Mouse (Mus musculus): ENCODE results near the gene Dlg3. TPM values are rescaled to one million over a fixed set of nuclear protein-coding genes. Genes with fewer than 3 reads are reported as not detected.
A peak's percentile ranks its signal among the peaks of the same experiment; 100 is the strongest.

Gene Dlg3
- total RNA-seq, 1 experiment, result 15.3 TPM

DNA sequence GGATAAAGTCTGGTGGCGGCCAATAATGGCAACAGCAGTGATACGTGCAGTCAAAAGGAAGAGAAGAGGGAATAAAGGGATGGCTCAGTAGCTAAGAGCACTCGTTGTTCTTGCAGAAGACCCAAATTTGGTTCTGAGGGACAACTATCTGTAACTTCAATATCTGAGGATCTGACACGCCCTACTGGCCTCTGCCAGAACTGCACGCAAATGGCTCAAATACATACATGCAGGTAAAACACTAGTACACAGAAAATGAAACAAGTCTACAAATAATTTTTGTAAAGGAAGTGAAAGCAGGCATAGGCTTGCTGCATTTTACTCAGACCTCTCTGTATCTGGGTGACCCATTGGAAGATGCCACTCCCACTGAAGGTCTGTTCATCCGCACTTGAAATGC lies 1.7 kb upstream of the Dlg3 start:
- Histone ChIP-seq H3K36me3 (ENCODE audit: control insufficient read depth, insufficient read depth, low read length, poor library complexity, severe bottlenecking) (no peaks in the 10 kb centered on the region), H3K4me3 (ENCODE audit: insufficient read depth in 1 of 2, low read depth in 1 of 2, low read length in 2 of 2, poor library complexity in 1 of 2, severe bottlenecking in 1 of 2) (no peak overlapping the region), H3K27ac (ENCODE audit: insufficient read depth, low read depth, low read length, poor library complexity, severe bottlenecking) (no peak overlapping the region), H3K4me1 (ENCODE audit: control insufficient read depth in 2 of 2, insufficient read depth in 2 of 2, low read length in 2 of 2, poor library complexity in 1 of 2) (peaks cover 0 to 3% of the 10 kb centered on the region in 2 experiments; a peak in 1 of 4 replicates), H3K9me3 (ENCODE audit: control insufficient read depth, insufficient read depth, low read depth, low read length) (no peaks in the 10 kb centered on the region), H3K9ac (ENCODE audit: insufficient read depth, low read depth, low read length, poor library complexity, severe bottlenecking) (no peak overlapping the region)
- TF ChIP-seq CHD2 (IDR thresholded peaks at IDR 0.05; ENCODE audit: low read depth, low read length) (no peak), HCFC1 (IDR thresholded peaks at IDR 0.05; ENCODE audit: borderline replicate concordance, insufficient read depth, low read length) (no peak), ZNF384 (IDR thresholded peaks at IDR 0.05; ENCODE audit: low read depth, low read length) (no peak), MAFK (IDR thresholded peaks at IDR 0.05; ENCODE audit: insufficient read depth, low read depth, low read length) (no peak), ZC3H11A (IDR thresholded peaks at IDR 0.05; ENCODE audit: borderline replicate concordance, low read depth, low read length) (no peak)
- in situ Hi-C loops (cut with MboI; ENCODE audit: low sequenced_read_pairs in 2 of 2, unreplicated experiment in 2 of 2), result no loop called here
- DNase-seq (ENCODE audit: low read depth, low spot score), result no peak

DNA sequence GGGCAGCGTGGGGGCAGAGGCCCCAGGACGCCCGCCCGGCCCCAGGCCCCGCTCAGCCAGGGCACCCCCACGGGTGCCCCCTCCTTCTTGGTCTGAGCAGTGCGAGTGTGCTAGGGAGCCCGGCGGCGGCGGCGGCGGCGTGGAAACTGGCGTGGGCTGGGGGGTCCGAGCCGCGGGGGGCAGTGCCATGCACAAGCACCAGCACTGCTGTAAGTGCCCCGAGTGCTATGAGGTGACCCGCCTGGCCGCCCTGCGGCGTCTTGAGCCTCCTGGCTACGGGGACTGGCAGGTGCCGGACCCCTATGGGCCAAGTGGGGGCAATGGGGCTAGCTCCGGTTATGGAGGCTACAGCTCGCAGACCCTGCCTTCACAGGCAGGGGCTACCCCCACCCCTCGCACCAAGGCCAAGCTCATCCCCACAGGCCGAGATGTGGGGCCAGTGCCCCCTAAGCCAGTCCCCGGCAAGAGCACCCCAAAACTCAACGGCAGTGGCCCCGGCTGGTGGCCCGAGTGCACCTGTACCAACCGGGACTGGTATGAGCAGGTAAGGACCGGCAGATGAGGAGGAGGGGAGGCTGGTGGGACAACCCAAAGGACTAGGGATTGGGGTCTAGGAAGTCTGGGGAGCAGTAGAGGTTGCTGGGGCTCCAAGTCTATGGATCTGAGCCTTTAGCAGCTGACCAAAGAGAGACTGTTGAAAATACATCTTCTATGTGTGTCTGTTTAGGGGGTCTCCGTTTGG lies 534 bp downstream of the Dlg3 start:
- peak overlapping the region; percentile 65 for H3K9ac ChIP-seq (ENCODE audit: insufficient read depth, low read depth, low read length, poor library complexity, severe bottlenecking)
- H3K4me1 ChIP-seq (ENCODE audit: control insufficient read depth in 2 of 2, insufficient read depth in 2 of 2, low read length in 2 of 2, poor library complexity in 1 of 2), result peaks cover 0 to 3% of the 10 kb centered on the region in 2 experiments; a peak in 1 of 4 replicates
- TF ChIP-seq HCFC1 (IDR thresholded peaks at IDR 0.05; ENCODE audit: borderline replicate concordance, insufficient read depth, low read length) (no peak), CHD2 (IDR thresholded peaks at IDR 0.05; ENCODE audit: low read depth, low read length) (no peak), ZNF384 (IDR thresholded peaks at IDR 0.05; ENCODE audit: low read depth, low read length) (no peak), MAFK (IDR thresholded peaks at IDR 0.05; ENCODE audit: insufficient read depth, low read depth, low read length) (no peak), ZC3H11A (IDR thresholded peaks at IDR 0.05; ENCODE audit: borderline replicate concordance, low read depth, low read length) (no peak)
- no peak overlapping the region for H3K27ac ChIP-seq (ENCODE audit: insufficient read depth, low read depth, low read length, poor library complexity, severe bottlenecking)
- in situ Hi-C loops (cut with MboI; ENCODE audit: low sequenced_read_pairs in 2 of 2, unreplicated experiment in 2 of 2), result no loop called here
- H3K9me3 ChIP-seq (ENCODE audit: control insufficient read depth, insufficient read depth, low read depth, low read length), result no peaks in the 10 kb centered on the region
- no peak for DNase-seq (ENCODE audit: low read depth, low spot score)
- no peaks in the 10 kb centered on the region for H3K36me3 ChIP-seq (ENCODE audit: control insufficient read depth, insufficient read depth, low read length, poor library complexity, severe bottlenecking)
- H3K4me3 ChIP-seq (ENCODE audit: insufficient read depth in 1 of 2, low read depth in 1 of 2, low read length in 2 of 2, poor library complexity in 1 of 2, severe bottlenecking in 1 of 2), result peak overlapping the region; percentile 61 to 80

DNA sequence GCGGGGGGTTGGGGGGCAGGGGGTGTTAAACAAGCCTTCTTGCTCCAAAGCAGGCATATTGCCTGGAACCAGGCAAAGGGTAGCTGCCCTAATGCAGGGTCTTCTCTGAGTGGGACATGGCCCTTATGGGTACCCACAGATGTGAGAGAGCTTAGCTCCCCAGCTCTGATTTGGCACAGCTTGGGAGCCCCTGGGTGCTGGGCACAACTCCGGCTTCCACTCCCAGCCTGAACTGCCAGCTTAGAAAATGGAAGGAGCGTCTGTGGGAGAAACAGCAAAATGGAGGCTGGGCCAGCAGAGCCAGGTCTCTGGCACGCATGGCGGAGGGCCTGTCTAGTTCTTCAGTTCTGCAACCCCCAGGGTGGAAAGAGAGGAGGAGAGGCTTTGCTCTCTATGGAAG lies 1.8 kb downstream of the Dlg3 start:
- in situ Hi-C loops (cut with MboI; ENCODE audit: low sequenced_read_pairs in 2 of 2, unreplicated experiment in 2 of 2), result no loop called here
- Histone ChIP-seq H3K27ac (ENCODE audit: insufficient read depth, low read depth, low read length, poor library complexity, severe bottlenecking) (no peak overlapping the region), H3K4me3 (ENCODE audit: insufficient read depth in 1 of 2, low read depth in 1 of 2, low read length in 2 of 2, poor library complexity in 1 of 2, severe bottlenecking in 1 of 2) (no peak overlapping the region), H3K36me3 (ENCODE audit: control insufficient read depth, insufficient read depth, low read length, poor library complexity, severe bottlenecking) (no peaks in the 10 kb centered on the region), H3K9ac (ENCODE audit: insufficient read depth, low read depth, low read length, poor library complexity, severe bottlenecking) (no peak overlapping the region), H3K4me1 (ENCODE audit: control insufficient read depth in 2 of 2, insufficient read depth in 2 of 2, low read length in 2 of 2, poor library complexity in 1 of 2) (peaks cover 0 to 3% of the 10 kb centered on the region in 2 experiments; a peak in 1 of 4 replicates), H3K9me3 (ENCODE audit: control insufficient read depth, insufficient read depth, low read depth, low read length) (no peaks in the 10 kb centered on the region)
- DNase-seq (ENCODE audit: low read depth, low spot score), result no peak
- TF ChIP-seq ZNF384 (IDR thresholded peaks at IDR 0.05; ENCODE audit: low read depth, low read length) (no peak), HCFC1 (IDR thresholded peaks at IDR 0.05; ENCODE audit: borderline replicate concordance, insufficient read depth, low read length) (no peak), ZC3H11A (IDR thresholded peaks at IDR 0.05; ENCODE audit: borderline replicate concordance, low read depth, low read length) (no peak), CHD2 (IDR thresholded peaks at IDR 0.05; ENCODE audit: low read depth, low read length) (no peak), MAFK (IDR thresholded peaks at IDR 0.05; ENCODE audit: insufficient read depth, low read depth, low read length) (no peak)

DNA sequence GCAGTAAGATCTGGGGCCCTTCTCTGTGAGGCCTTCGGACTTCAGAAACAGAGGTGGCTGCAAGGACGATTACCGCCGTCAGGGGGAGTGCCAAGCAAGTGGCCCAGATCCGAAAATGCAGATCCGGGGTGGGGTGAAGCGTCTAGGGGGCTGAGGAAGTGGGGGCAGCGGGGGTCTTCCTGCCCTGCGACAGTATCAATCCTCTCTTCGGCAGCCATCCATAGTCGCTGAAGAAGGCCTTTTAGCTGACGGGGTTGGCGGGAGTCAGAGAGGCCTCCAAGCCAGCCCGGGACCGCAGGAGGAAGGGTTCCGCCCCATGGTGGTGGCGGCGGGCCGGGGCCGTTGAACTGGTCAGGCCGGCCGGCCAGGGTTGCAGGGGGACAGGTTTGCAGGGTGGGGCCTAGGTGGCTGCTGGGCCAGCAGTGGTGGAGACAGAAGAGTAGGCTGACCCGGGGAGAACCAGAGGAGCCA lies 6.9 kb downstream of the Dlg3 start:
- Histone ChIP-seq H3K36me3 (ENCODE audit: control insufficient read depth, insufficient read depth, low read length, poor library complexity, severe bottlenecking) (no peaks in the 10 kb centered on the region), H3K4me3 (ENCODE audit: insufficient read depth in 1 of 2, low read depth in 1 of 2, low read length in 2 of 2, poor library complexity in 1 of 2, severe bottlenecking in 1 of 2) (peak overlapping the region; percentile 64 to 71), H3K9me3 (ENCODE audit: control insufficient read depth, insufficient read depth, low read depth, low read length) (no peaks in the 10 kb centered on the region), H3K27ac (ENCODE audit: insufficient read depth, low read depth, low read length, poor library complexity, severe bottlenecking) (no peak overlapping the region), H3K4me1 (ENCODE audit: control insufficient read depth in 2 of 2, insufficient read depth in 2 of 2, low read length in 2 of 2, poor library complexity in 1 of 2) (no peaks in the 10 kb centered on the region; a peak in 1 of 4 replicates), H3K9ac (ENCODE audit: insufficient read depth, low read depth, low read length, poor library complexity, severe bottlenecking) (peak overlapping the region; percentile 84)
- in situ Hi-C loops (cut with MboI; ENCODE audit: low sequenced_read_pairs in 2 of 2, unreplicated experiment in 2 of 2), result no loop called here
- TF ChIP-seq MAFK (IDR thresholded peaks at IDR 0.05; ENCODE audit: insufficient read depth, low read depth, low read length) (no peak), ZNF384 (IDR thresholded peaks at IDR 0.05; ENCODE audit: low read depth, low read length) (no peak), HCFC1 (IDR thresholded peaks at IDR 0.05; ENCODE audit: borderline replicate concordance, insufficient read depth, low read length) (no peak), CHD2 (IDR thresholded peaks at IDR 0.05; ENCODE audit: low read depth, low read length) (no peak)
- DNase-seq (ENCODE audit: low read depth, low spot score), result peak; percentile 27

Data from ES-E14 (cell line).